Mouse (Mus musculus): ENCODE results near the gene Sgpp2.

The Sgpp2 gene

GRCm38 (mm10) chr1:78412668-78413067 is 102.5 kb downstream of the Sgpp2 start:
- peak in 1 of 2 experiments; percentile 34 for DNase-seq

- no peak for DNase-seq
Measured at GRCm38 (mm10) chr1:78414421-78414820, 104.3 kb downstream of the Sgpp2 start.

- no peak for DNase-seq
Measured at GRCm38 (mm10) chr1:78417154-78417911, 107.2 kb downstream of the Sgpp2 start.

- DNase-seq: peak; percentile 66 to 83
Measured at GRCm38 (mm10) chr1:78419593-78419992, 109.4 kb downstream of the Sgpp2 start.

GRCm38 (mm10) chr1:78420271-78420670 is 110.1 kb downstream of the Sgpp2 start:
- DNase-seq: no peak

- DNase-seq: no peak
Measured at GRCm38 (mm10) chr1:78421749-78422148, 111.6 kb downstream of the Sgpp2 start.

- no peak for DNase-seq
Measured at GRCm38 (mm10) chr1:78422576-78422975, 112.4 kb downstream of the Sgpp2 start.

GRCm38 (mm10) chr1:78424848-78425247 is 114.7 kb downstream of the Sgpp2 start:
- DNase-seq: peak in 1 of 2 experiments; percentile 59

- no peak for DNase-seq
Measured at GRCm38 (mm10) chr1:78425309-78425708, 115.2 kb downstream of the Sgpp2 start.

- DNase-seq: peak; percentile 25 to 58
Measured at GRCm38 (mm10) chr1:78425793-78426700, 115.9 kb downstream of the Sgpp2 start.

GRCm38 (mm10) chr1:78426841-78427240 is 116.7 kb downstream of the Sgpp2 start:
- no peak for DNase-seq

- DNase-seq: no peak
Measured at GRCm38 (mm10) chr1:78428851-78429250, 118.7 kb downstream of the Sgpp2 start.

GRCm38 (mm10) chr1:78433472-78433871 is 123.3 kb downstream of the Sgpp2 start:
- no peak for DNase-seq

GRCm38 (mm10) chr1:78435967-78436366 is 125.8 kb downstream of the Sgpp2 start:
- no peak for DNase-seq

GRCm38 (mm10) chr1:78436445-78436844 is 126.3 kb downstream of the Sgpp2 start:
- DNase-seq: no peak

- no peak for DNase-seq
Measured at GRCm38 (mm10) chr1:78437150-78437549, 127.0 kb downstream of the Sgpp2 start.

GRCm38 (mm10) chr1:78440716-78441115 is 130.6 kb downstream of the Sgpp2 start:
- DNase-seq: no peak

- no peak for DNase-seq
Measured at GRCm38 (mm10) chr1:78443056-78443455, 132.9 kb downstream of the Sgpp2 start.

GRCm38 (mm10) chr1:78446232-78446631 is 136.1 kb downstream of the Sgpp2 start:
- DNase-seq: no peak

GRCm38 (mm10) chr1:78446742-78447141 is 136.6 kb downstream of the Sgpp2 start:
- no peak for DNase-seq

GRCm38 (mm10) chr1:78448091-78448490 is 137.9 kb downstream of the Sgpp2 start:
- no peak for DNase-seq

GRCm38 (mm10) chr1:78451070-78451854 is 141.1 kb downstream of the Sgpp2 start:
- DNase-seq: peak in 1 of 2 experiments; percentile 33

GRCm38 (mm10) chr1:78452544-78452943 is 142.4 kb downstream of the Sgpp2 start:
- no peak for DNase-seq

Data from lung, postnatal 4 days (tissue).